Mouse (Mus musculus) gastrocnemius, postnatal 14 days (tissue): ENCODE data around the gene Rbbp5. TPM values are rescaled to one million over a fixed set of nuclear protein-coding genes. Genes with fewer than 3 reads are reported as not detected.
A peak's percentile ranks its signal among the peaks of the same experiment; 100 is the strongest.

Experiments used
- DNase-seq: peaks from one replicate; pipeline ENCODE4 v3.0.0; 2021; ENCODE audit warnings: mixed read lengths
- intact Hi-C: fragments of 180-260 bp; cut with DNase I; formaldehyde crosslinking; loops from one replicate; pipeline ENCODE4 v1.15.1; 2025; ENCODE audit warnings: low total_unique reads
- total RNA-seq, 2 experiments: library from RNA; stranded (reverse); gene quantifications; 2 replicates each; pipeline ENCODE4 v1.2.3; 2021

Rbbp5 gene
- total RNA-seq, 2 experiments from 2014 or later = 17.1 to 17.4 TPM

GRCm38 (mm10) chr1:132530631-132531191 lies 53.5 kb downstream of the Rbbp5 start:
- intact Hi-C loops = no loop called here
- no peak for DNase-seq

GRCm38 (mm10) chr1:132532521-132532920 lies 55.4 kb downstream of the Rbbp5 start:
- no peak for DNase-seq
- intact Hi-C loops = no loop called here

- no peak for DNase-seq
- intact Hi-C loops = no loop called here
Measured at GRCm38 (mm10) chr1:132533840-132534239, 56.7 kb downstream of the Rbbp5 start.

- intact Hi-C loops = no loop called here
- DNase-seq = no peak
Measured at GRCm38 (mm10) chr1:132535541-132535940, 58.4 kb downstream of the Rbbp5 start.

GRCm38 (mm10) chr1:132536416-132536815 lies 59.3 kb downstream of the Rbbp5 start:
- intact Hi-C loops = no loop called here
- DNase-seq = no peak

DNA sequence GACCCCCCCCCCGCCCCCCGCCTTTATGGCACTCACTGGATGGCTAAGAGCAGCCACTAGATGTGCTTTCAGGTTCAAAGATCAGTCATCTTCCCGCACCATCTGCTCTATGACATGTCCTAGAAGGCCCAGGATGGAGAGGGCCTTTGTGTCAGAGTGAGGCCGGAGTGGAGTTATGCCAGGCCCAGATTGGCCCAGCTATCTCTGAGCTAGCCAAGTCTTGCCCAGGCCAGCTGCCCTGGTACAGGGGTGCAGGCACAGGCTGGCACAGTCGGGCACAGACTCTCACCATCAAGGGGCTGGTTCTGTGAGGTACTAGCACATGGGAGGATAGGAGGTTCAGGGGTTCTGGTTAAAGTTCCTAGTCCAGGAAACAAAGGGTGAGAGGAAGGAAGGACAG lies 60.6 kb downstream of the Rbbp5 start:
- no peak for DNase-seq
- intact Hi-C loops = no loop called here

GRCm38 (mm10) chr1:132540701-132541100 lies 63.5 kb downstream of the Rbbp5 start:
- intact Hi-C loops = no loop called here
- no peak for DNase-seq

DNA sequence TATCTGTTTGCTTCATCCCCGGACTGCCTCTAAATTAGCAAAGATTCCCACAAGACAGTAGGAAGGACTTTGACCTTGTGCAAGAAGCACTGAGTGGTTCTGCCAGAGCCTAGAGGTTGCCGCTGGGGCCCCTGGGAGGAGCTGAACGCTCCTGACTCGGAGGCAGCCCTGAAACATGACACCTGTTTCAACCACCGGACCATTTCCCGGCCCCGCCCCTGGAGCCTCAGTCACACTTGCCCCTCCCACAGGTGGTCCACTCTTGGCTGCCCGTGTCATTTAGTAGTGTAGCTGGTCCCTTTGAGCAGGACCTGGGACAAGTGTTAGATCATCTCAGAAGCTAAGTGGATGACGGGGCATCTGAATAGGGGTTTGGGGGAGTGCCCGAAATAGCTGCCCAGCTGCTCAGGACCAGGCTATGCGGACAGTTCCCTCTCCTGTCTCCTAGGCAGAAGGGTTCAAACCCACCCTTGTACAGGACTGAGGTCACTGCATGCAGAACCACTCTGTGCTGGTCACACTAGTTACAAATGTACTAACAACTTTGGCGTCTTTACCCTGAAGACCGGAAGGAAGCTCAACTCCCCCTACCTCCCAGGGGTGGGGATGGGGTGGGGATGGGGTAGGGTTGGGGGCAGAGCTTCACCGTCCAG lies 64.1 kb downstream of the Rbbp5 start:
- no peak for DNase-seq
- intact Hi-C loops = no loop called here

GRCm38 (mm10) chr1:132541824-132542599 lies 64.8 kb downstream of the Rbbp5 start:
- intact Hi-C loops = no loop called here
- no peak for DNase-seq

- intact Hi-C loops = no loop called here
- no peak for DNase-seq
Measured at GRCm38 (mm10) chr1:132542762-132543306, 65.7 kb downstream of the Rbbp5 start, which contains the start of gene Cntn2. Gene Cntn2, minus strand, starts transcription at chr1:132543256.

GRCm38 (mm10) chr1:132543789-132544188 lies 66.6 kb downstream of the Rbbp5 start:
- peak; percentile 59 for DNase-seq
- intact Hi-C loops = no loop called here

Other genes with a start within 250 kb of the Rbbp5 start
- gene Gm10188, start 247.6 kb upstream of the Rbbp5 start, total RNA-seq = not detected
- gene Klhdc8a, start 178.7 kb upstream of the Rbbp5 start, total RNA-seq = under 1 TPM; 0.39 to 0.42 TPM
- 1 to 10 TPM; 1.1 to 1.5 TPM for gene Nuak2, start 161.2 kb upstream of the Rbbp5 start, total RNA-seq
- 10 to 100 TPM; 19.4 to 22.9 TPM for gene Tmcc2, start 86.1 kb upstream of the Rbbp5 start, total RNA-seq
- 10 to 100 TPM; 12.2 to 13.8 TPM for gene Dstyk, start 59.8 kb upstream of the Rbbp5 start, total RNA-seq
- 1 to 10 TPM in 1 of 2 experiments, under 1 TPM in 1; 0.84 to 1.0 TPM for gene Tmem81, start 28.9 kb downstream of the Rbbp5 start, total RNA-seq
- gene Cntn2, start 65.9 kb downstream of the Rbbp5 start, total RNA-seq = under 1 TPM; 0.04 to 0.18 TPM